Mouse (Mus musculus) lung, adult 2 months (tissue): Measurements from ENCODE around the gene Leprot.

ENCODE experiments used
- CTCF ChIP-seq: fragments of 200-500 bp; IDR thresholded peaks from 2 replicates; pipeline ENCODE4 v1.5.1; 2011; ENCODE audit warnings: mild to moderate bottlenecking, low read length, control low read depth; ENCODE audit not compliant: insufficient read depth
- POLR2A ChIP-seq: fragments of 200-500 bp; IDR thresholded peaks from 2 replicates; pipeline ENCODE4 v1.6.1; 2011; ENCODE audit warnings: low read depth, mild to moderate bottlenecking, control low read depth, low read length, borderline replicate concordance; ENCODE audit errors: extremely low read depth

- TF ChIP-seq CTCF, result no peak
- TF ChIP-seq POLR2A, result no peak
Observed at GRCm38 (mm10) chr4:101686227-101686810, 38.8 kb downstream of the Leprot start.
